Mouse (Mus musculus) activated CD4-positive, CD25-positive, alpha-beta regulatory T cell, adult 9 weeks (primary cell): Measurements from ENCODE around the gene Opn1sw. TPM values are rescaled to one million over a fixed set of nuclear protein-coding genes. Genes with fewer than 3 reads are reported as not detected.

Experiments used
- polyA plus RNA-seq: library from polyadenylated mRNA; unstranded; fragments of 100-300 nt; shearing (Covaris generic); gene quantifications from one replicate; pipeline ENCODE4 v1.2.1, GENCODE M21; 2017

Gene Opn1sw
- 0.18 TPM for polyA plus RNA-seq

GRCm38 (mm10) chr6:29388052-29388518, at the start of gene Opn1sw:
TSS of gene Opn1sw (minus strand) at chr6:29388468.

GRCm38 (mm10) chr6:29433038-29433803, 45.0 kb upstream of the Opn1sw start, which contains the start of gene Flnc:
TSS of gene Flnc (plus strand) at chr6:29433256.

GRCm38 (mm10) chr6:29395910-29396713, 7.8 kb upstream of the Opn1sw start, which contains the start of gene Ccdc136:
TSS of gene Ccdc136 (plus strand) at chr6:29396309.

GRCm38 (mm10) chr6:29347665-29348370, 40.5 kb downstream of the Opn1sw start, which contains the start of gene Calu:
TSS of gene Calu (plus strand) at chr6:29348069.

Other genes with a start within 250 kb of the Opn1sw start
- gene Rbm28, start 223.5 kb downstream of the Opn1sw start, polyA plus RNA-seq = 84.1 TPM
- gene Prrt4, start 208.9 kb downstream of the Opn1sw start, polyA plus RNA-seq = not detected
- gene Impdh1, start 172.1 kb downstream of the Opn1sw start, polyA plus RNA-seq = 62.8 TPM
- 37.5 TPM for gene Hilpda, start 116.0 kb downstream of the Opn1sw start, polyA plus RNA-seq
- gene Fam71f2, start 108.9 kb downstream of the Opn1sw start, polyA plus RNA-seq = 0.88 TPM
- gene Fam71f1, start 69.3 kb downstream of the Opn1sw start, polyA plus RNA-seq = not detected
- gene Calu, start 40.4 kb downstream of the Opn1sw start, polyA plus RNA-seq = 113 TPM
- 0.32 TPM for gene Ccdc136, start 7.8 kb upstream of the Opn1sw start, polyA plus RNA-seq
- not detected for gene Flnc, start 44.8 kb upstream of the Opn1sw start, polyA plus RNA-seq
- 393 TPM for gene Atp6v1f, start 79.2 kb upstream of the Opn1sw start, polyA plus RNA-seq
- 0.42 TPM for gene Atp6v1fnb, start 83.0 kb upstream of the Opn1sw start, polyA plus RNA-seq
- not detected for gene Kcp, start 119.5 kb upstream of the Opn1sw start, polyA plus RNA-seq
- gene Irf5, start 138.2 kb upstream of the Opn1sw start, polyA plus RNA-seq = 43.4 TPM
- 112 TPM for gene Tnpo3, start 221.4 kb upstream of the Opn1sw start, polyA plus RNA-seq